Mouse (Mus musculus) liver, embryonic 12.5 days (tissue): ENCODE data around the gene Cwc22. TPM values are rescaled to one million over a fixed set of nuclear protein-coding genes. Genes with fewer than 3 reads are reported as not detected.
"Not testable (repeated sequence)": the region's sequence is repeated elsewhere in the genome, so short reads cannot be mapped to it uniquely, and the experiment has no call there.

Source experiments
- ATAC-seq: fragments of 200-750 bp; cut with Nextera tagmentation; 2 replicates; pipeline ENCODE4 v1.8.0; 2017; ENCODE audit warnings: moderate number of reproducible peaks, mild to moderate bottlenecking, moderate library complexity
- H3K27ac ChIP-seq: fragments of 300-500 bp; sonication (generic); 2 replicates; pipeline ENCODE4 v1.5.1; 2016; ENCODE audit warnings: mild to moderate bottlenecking
- H3K27me3 ChIP-seq: fragments of 300-500 bp; sonication (generic); replicated peaks from 2 replicates; pipeline ENCODE4 v1.6.1; 2016; ENCODE audit warnings: mild to moderate bottlenecking, moderate library complexity
- H3K36me3 ChIP-seq: fragments of 300-500 bp; sonication (generic); 2 replicates; pipeline ENCODE4 v1.6.1; 2016; ENCODE audit warnings: mild to moderate bottlenecking, moderate library complexity
- H3K4me1 ChIP-seq: fragments of 300-500 bp; sonication (generic); 2 replicates; pipeline ENCODE4 v1.6.1; 2016
- H3K4me2 ChIP-seq: fragments of 300-500 bp; sonication (generic); 2 replicates; pipeline ENCODE4 v1.6.1; 2016; ENCODE audit warnings: mild to moderate bottlenecking, moderate library complexity
- H3K4me3 ChIP-seq: fragments of 300-500 bp; sonication (generic); 2 replicates; pipeline ENCODE4 v1.5.1; 2016; ENCODE audit warnings: mild to moderate bottlenecking, moderate library complexity
- H3K9ac ChIP-seq: fragments of 300-500 bp; sonication (generic); 2 replicates; pipeline ENCODE4 v1.6.1; 2016; ENCODE audit warnings: mild to moderate bottlenecking, moderate library complexity
- H3K9me3 ChIP-seq: fragments of 300-500 bp; sonication (generic); replicated peaks from 2 replicates; pipeline ENCODE4 v1.6.1; 2016; ENCODE audit warnings: mild to moderate bottlenecking, moderate library complexity
- WGBS: fragments of 180-500 bp; shearing (Covaris S2); methylation state at CpG from one replicate; pipeline ENCODE4 v1.1.7; 2016; ENCODE audit not compliant: insufficient replicate concordance; 5-methylcytosine and 5-hydroxymethylcytosine counted together
- polyA plus RNA-seq: library from polyadenylated mRNA; unstranded; fragments of >200 nt; fragmentation: Nextera tagmentation; extraction: Ambion mirVana; gene quantifications from 2 replicates; pipeline ENCODE4 v1.2.1, GENCODE M21; 2016

Gene Cwc22
- polyA plus RNA-seq, 1 experiment from 2014 or later = 26.8 TPM

DNA sequence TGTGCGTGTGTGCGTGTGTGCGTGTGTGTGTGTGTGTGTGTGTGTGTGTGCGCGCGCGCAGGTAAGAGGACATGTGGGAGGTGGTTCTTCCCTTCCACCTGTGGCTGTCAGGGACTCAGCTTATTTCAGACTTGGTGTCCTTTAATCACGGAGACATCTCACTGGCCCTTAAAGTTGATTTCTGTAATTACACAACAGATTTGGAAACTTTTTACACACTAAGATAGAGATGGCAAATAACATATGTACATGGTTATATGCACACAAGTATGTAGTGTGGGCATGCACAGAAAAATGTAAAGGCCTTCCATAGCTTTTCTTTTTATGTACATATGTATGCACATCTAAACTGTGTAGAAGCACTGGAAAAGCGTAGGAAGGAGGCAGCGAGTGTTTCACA is 41.7 kb downstream of the Cwc22 start:
- ATAC-seq = no peak
- H3K9me3 ChIP-seq = no peaks in the 10 kb centered on the region
- no peak overlapping the region for H3K27ac ChIP-seq
- WGBS = 88% methylated on average over 10 of the region's 10 CpGs
- H3K4me3 ChIP-seq = no peak overlapping the region
- H3K36me3 ChIP-seq = peaks cover 77% of the 10 kb centered on the region
- H3K4me2 ChIP-seq = no peak overlapping the region
- no peaks in the 10 kb centered on the region for H3K27me3 ChIP-seq
- H3K4me1 ChIP-seq = no peaks in the 10 kb centered on the region
- no peak overlapping the region for H3K9ac ChIP-seq

DNA sequence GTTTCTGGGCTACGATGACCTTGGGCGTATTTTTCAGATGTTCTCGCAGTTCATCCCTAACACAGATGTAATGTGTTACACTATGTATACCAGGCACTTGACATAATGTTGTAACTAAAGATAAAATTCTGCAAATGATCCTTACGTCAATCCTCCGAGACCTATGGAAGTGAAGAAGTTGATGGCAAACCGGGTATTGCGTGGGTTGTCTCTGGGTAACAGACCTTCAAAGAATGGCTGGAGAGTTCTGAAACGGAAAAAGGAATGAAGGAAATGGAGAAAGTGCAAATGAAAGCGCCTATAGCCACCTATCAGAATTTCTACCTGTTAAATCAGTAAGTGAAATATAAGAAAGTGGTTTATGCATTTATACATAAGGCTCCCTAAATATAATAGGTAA is 42.2 kb downstream of the Cwc22 start:
- Histone ChIP-seq H3K9ac (no peak overlapping the region), H3K4me2 (no peak overlapping the region), H3K4me3 (no peak overlapping the region), H3K4me1 (no peaks in the 10 kb centered on the region), H3K27me3 (no peaks in the 10 kb centered on the region), H3K36me3 (peaks cover 78% of the 10 kb centered on the region), H3K9me3 (no peaks in the 10 kb centered on the region), H3K27ac (no peak overlapping the region)
- ATAC-seq = no peak
- 90% methylated on average over 9 of the region's 9 CpGs for WGBS

DNA sequence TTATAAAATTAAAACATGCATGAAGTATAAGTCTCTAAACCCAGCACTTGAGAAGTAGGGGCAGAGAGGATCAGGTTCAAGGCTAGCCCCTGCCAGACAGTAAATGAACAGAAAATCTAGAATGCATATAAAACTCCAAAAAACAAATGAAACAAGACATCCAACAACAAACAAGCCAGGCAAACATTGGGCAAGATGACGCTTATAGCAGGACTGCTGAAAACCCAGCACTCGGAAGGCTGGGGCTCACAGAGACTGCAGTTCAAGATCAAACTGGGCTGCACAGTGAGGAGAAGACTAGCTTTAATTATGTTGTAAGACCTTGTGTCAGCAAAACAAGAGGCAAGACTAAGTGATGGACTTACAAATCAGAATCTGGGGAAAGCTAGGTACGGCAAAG is 43.1 kb downstream of the Cwc22 start:
- Histone ChIP-seq H3K27me3 (no peaks in the 10 kb centered on the region), H3K4me2 (no peak overlapping the region), H3K4me1 (no peaks in the 10 kb centered on the region), H3K36me3 (peaks cover 87% of the 10 kb centered on the region), H3K9ac (no peak overlapping the region), H3K4me3 (no peak overlapping the region), H3K9me3 (no peaks in the 10 kb centered on the region), H3K27ac (no peak overlapping the region)
- WGBS = 93% methylated on average over 3 of the region's 3 CpGs
- no peak for ATAC-seq

DNA sequence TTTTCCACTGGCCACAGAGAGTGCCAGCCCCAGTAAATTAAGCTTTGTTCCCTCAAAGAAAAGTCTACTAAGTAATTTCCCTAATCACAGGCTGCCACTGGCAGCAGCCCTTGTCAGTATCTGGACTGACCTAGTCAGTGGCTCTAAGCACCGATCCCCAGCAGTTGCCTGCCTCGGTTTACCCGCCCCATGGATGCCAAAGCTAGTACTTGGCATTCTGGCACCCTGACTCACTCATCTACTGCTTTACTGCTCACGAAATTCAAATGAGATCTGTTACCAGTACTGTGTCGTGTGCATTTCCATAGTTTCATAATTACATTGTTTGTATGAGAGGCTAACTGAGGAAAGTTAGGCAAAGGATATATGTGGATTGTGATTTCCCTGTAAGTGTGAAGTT is 44.9 kb downstream of the Cwc22 start:
- WGBS = 87% methylated on average over 5 of the region's 5 CpGs

DNA sequence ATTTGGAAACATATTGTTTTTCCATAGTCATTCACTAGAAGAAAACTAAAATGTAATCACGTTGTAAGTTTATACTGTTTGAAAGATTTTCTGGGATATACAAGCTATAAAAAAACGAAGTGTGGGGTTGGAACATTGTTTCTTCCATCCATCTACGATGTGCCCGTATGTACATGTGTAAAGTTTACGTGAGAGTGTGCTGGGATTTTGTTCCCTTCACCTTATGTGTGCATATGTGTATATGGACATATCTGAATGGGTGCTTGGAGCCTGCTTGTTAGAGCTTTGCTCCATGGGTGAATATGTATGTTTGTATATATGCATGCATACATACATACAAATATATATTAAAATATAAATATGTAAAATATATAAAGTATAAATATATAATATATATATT is 45.4 kb downstream of the Cwc22 start:
- no peaks in the 10 kb centered on the region for H3K4me1 ChIP-seq
- H3K27me3 ChIP-seq = no peaks in the 10 kb centered on the region
- no peak for ATAC-seq
- H3K9ac ChIP-seq = no peak overlapping the region
- no peak overlapping the region for H3K4me3 ChIP-seq
- no peak overlapping the region for H3K4me2 ChIP-seq
- H3K36me3 ChIP-seq = peaks cover 93% of the 10 kb centered on the region
- no peak overlapping the region for H3K27ac ChIP-seq
- 88% methylated on average over 5 of the region's 5 CpGs for WGBS
- no peaks in the 10 kb centered on the region for H3K9me3 ChIP-seq

More for the DNA sequence above, 44.9 kb downstream of the Cwc22 start:
- Histone ChIP-seq H3K4me1 (no peaks in the 10 kb centered on the region), H3K36me3 (peaks cover 92% of the 10 kb centered on the region), H3K27ac (no peak overlapping the region), H3K4me3 (no peak overlapping the region), H3K4me2 (no peak overlapping the region), H3K9me3 (no peaks in the 10 kb centered on the region), H3K27me3 (no peaks in the 10 kb centered on the region), H3K9ac (no peak overlapping the region)
- ATAC-seq = no peak

DNA sequence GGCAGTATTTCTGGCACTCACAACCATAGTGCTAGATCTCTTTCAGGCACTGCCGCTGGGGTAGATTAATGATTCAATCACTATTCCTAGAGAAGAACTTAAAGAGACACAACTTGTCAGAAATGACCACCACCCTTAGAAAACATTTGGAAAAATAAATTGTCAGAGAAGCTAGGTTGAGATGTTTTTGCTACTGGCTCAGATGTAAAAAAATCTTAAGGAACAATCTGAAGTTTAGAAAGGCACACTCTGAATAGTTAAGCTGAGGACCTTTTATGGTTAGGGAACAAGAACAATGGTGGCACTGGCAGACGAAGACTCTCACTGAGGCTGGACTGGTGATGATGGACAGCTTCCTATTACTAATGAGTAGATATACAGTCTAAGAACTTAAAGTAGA is 46.1 kb downstream of the Cwc22 start:
- peaks cover 90% of the 10 kb centered on the region for H3K36me3 ChIP-seq
- H3K4me2 ChIP-seq = no peak overlapping the region
- H3K9me3 ChIP-seq = no peaks in the 10 kb centered on the region
- H3K27ac ChIP-seq = no peak overlapping the region
- no peak overlapping the region for H3K9ac ChIP-seq
- WGBS = 80% methylated on average over 2 of the region's 2 CpGs
- no peaks in the 10 kb centered on the region for H3K27me3 ChIP-seq
- no peak overlapping the region for H3K4me3 ChIP-seq
- ATAC-seq = no peak
- H3K4me1 ChIP-seq = no peaks in the 10 kb centered on the region

DNA sequence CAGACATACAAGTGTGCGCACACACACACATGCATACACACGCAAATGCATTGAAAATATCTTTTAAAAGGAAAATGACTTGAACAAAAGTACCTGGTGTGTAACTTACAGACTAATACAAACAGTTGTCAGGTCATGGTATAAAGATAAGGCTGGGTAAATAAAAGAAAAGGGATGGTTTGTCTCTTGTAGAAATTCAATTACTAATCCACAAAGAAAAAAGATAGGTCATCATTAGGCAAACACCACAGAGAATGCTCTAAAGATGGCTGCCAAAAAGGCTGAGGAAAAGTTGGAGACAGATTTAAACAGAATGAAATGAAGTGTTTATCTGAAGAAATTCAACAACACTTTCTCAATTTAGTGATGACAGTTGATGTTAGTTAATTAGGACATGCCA is 47.7 kb downstream of the Cwc22 start:
- H3K27ac ChIP-seq = no peak overlapping the region
- 92% methylated on average over 2 of the region's 2 CpGs for WGBS
- H3K4me2 ChIP-seq = no peak overlapping the region
- H3K36me3 ChIP-seq = peaks cover 90% of the 10 kb centered on the region
- no peak overlapping the region for H3K4me3 ChIP-seq
- no peak for ATAC-seq
- no peak overlapping the region for H3K9ac ChIP-seq
- H3K9me3 ChIP-seq = no peaks in the 10 kb centered on the region
- H3K27me3 ChIP-seq = no peaks in the 10 kb centered on the region
- H3K4me1 ChIP-seq = no peaks in the 10 kb centered on the region

DNA sequence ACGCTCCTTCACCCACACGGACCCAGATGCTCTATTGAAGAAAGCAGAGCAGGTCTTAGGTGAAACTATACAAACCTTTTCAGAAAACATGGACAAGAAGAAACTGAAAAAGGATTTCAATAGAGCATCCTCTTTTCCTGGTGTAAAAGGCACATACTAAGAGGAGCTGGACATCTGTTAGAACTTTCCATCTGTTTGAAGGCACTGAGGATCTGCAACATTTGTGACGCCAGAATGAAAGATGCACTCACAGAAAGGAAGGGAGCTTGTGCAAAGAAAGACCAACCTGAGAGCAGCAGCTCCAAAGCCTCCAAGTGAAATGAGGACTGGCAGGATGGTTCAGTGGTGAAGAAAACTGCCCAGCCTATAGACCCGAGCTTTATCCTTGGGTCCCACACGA is 48.2 kb downstream of the Cwc22 start:
- WGBS = 79% methylated on average over 5 of the region's 5 CpGs
- peaks cover 90% of the 10 kb centered on the region for H3K36me3 ChIP-seq

DNA sequence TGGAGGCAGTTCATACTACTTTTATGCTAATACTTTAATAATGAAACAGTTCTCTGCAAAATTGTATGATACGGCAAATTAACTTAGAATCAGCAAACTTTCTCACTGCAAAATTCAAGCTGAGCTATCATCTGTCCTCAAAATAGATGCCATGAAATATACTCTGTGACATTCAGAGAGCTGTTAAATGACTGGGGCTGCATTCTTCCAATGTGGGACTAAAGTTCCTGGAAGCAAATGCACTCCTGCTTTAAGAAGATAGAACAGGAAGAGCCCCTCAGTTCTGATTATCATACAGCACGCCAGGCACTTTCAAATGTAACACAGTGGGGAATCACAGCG is 48.6 kb downstream of the Cwc22 start:
- peaks cover 90% of the 10 kb centered on the region for H3K36me3 ChIP-seq

More for the DNA sequence above, 48.2 kb downstream of the Cwc22 start:
- Histone ChIP-seq H3K4me3 (no peak overlapping the region), H3K4me2 (no peak overlapping the region), H3K9me3 (no peaks in the 10 kb centered on the region), H3K27me3 (no peaks in the 10 kb centered on the region), H3K4me1 (no peaks in the 10 kb centered on the region), H3K9ac (no peak overlapping the region), H3K27ac (no peak overlapping the region)
- ATAC-seq = no peak

DNA sequence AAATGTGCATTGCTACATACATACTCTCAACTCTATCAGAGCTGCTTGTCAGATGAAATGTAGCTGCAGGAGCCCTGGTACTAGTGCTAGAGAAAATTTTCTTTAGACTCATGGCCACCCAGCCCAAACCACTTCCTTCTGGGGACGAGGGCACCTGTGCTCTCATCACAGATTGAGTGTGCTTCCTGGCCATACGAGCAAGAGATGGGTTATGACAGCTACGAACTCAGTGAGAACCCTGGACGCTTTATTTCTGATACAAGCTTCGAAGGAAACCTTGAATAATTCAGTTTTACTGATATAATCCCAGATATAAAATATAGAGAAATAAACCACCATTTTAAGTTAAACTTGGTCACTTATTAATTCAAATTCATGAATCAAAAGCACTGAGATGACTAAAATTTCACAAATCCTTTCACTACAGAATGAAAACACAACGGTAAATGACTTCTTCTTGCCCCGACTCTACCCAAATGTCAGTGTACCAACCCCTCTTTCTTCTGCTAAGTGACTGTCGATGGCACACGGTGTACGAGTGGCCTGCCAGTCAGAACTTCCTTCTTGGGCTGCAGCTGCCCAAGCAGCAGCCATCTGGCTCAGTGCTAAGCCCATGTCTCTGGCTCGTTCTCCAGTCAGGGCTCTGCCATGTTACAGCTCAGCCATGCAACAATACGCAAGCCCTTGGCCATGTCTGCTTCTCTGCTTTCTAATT is 49.2 kb downstream of the Cwc22 start:
- no peak for ATAC-seq
- H3K4me1 ChIP-seq = no peaks in the 10 kb centered on the region
- 83% methylated on average over 12 of the region's 12 CpGs for WGBS
- H3K36me3 ChIP-seq = peaks cover 87% of the 10 kb centered on the region
- H3K27ac ChIP-seq = no peak overlapping the region
- H3K9ac ChIP-seq = no peak overlapping the region
- H3K4me2 ChIP-seq = no peak overlapping the region
- no peaks in the 10 kb centered on the region for H3K9me3 ChIP-seq
- H3K27me3 ChIP-seq = no peaks in the 10 kb centered on the region
- no peak overlapping the region for H3K4me3 ChIP-seq

More for the DNA sequence above, 48.6 kb downstream of the Cwc22 start:
- H3K9ac ChIP-seq = no peak overlapping the region
- H3K4me2 ChIP-seq = no peak overlapping the region
- no peaks in the 10 kb centered on the region for H3K27me3 ChIP-seq
- no peaks in the 10 kb centered on the region for H3K4me1 ChIP-seq
- no peak overlapping the region for H3K4me3 ChIP-seq
- H3K27ac ChIP-seq = no peak overlapping the region
- no peak for ATAC-seq
- WGBS = 78% methylated on average over 3 of the region's 3 CpGs
- no peaks in the 10 kb centered on the region for H3K9me3 ChIP-seq

DNA sequence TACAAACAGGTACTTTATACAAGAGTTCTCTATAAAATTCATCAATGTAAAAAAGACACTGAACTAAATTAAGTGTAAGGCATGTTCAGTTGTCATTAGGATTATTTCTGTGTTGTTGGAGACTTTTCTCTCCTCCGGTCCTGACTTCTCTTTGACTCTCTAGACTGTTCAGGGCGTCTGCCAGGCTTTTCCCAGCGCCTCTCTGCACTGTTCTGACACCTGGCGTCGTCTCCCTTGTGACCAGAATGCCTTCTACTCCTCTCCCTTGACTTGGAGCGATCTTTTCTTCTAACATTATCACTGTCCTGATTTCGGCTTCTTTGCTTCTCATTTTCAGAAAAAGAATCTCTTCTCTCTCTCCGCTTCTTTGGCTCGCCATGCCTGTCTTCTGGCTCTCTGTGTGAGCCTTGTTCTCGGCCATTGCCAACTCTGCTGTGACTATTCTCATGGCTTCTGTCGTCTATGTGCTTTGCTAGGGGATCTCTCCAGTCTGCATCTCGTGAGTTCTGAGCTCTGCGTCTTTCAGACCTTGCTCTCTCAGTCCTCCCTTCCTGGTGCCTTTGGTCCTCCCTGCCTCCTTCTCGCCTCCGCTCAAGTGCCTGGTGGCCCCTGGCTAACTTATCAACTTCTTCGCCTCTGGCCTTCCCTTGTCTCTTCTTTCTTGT is 50.1 kb downstream of the Cwc22 start:
- H3K4me3 ChIP-seq, H3K4me1 ChIP-seq, ATAC-seq, H3K27me3 ChIP-seq, H3K4me2 ChIP-seq, H3K9ac ChIP-seq, H3K27ac ChIP-seq, H3K9me3 ChIP-seq: not testable (repeated sequence)
- WGBS = 86% methylated on average over 16 of the region's 16 CpGs
- H3K36me3 ChIP-seq = peaks cover 80% of the 10 kb centered on the region

DNA sequence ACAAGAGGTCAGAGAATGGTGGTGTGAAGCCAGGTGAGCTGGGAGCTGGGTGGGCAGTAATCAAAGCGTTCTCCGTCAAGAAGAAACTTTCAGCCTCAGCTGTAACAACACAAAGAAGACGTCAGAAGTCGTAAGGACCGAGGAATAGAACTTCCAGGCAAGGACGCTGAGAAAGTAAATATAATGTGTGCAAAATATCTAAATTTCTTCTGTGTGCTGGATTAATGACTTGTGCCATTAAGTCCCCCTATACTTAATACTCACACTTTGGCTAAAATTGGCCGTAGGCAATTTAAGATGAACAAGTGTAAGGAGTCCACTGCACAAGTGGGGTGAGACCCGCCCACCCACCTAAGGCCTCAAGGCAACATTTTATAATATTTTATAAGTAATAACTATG is 51.3 kb downstream of the Cwc22 start:
- no peaks in the 10 kb centered on the region for H3K27me3 ChIP-seq
- no peak overlapping the region for H3K27ac ChIP-seq
- WGBS = 91% methylated on average over 8 of the region's 8 CpGs
- H3K4me1 ChIP-seq = no peaks in the 10 kb centered on the region
- H3K9ac ChIP-seq = no peak overlapping the region
- H3K36me3 ChIP-seq = peaks cover 72% of the 10 kb centered on the region
- H3K4me2 ChIP-seq = no peak overlapping the region
- no peak overlapping the region for H3K4me3 ChIP-seq
- no peak for ATAC-seq
- no peaks in the 10 kb centered on the region for H3K9me3 ChIP-seq

DNA sequence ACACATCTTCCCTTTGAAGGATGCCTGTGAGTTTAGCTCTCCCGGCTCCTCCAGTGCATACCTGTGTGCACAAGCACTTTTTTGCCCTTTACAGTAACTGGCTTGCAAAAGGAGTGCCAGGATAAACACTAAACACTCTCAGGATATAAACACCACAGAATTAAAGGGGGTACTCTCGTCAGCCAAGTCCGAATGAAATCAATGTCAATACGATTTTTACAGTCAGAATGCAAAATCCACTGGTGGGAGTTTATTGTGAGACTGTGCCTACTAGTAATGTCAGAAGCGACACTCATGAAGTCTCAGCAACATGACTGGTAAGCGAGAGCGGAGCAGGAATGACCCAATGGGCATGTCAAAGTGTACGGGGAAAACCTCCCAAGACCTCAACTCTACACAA is 52.7 kb downstream of the Cwc22 start:
- no peaks in the 10 kb centered on the region for H3K27me3 ChIP-seq
- WGBS = 87% methylated on average over 8 of the region's 8 CpGs
- no peak for ATAC-seq
- H3K4me3 ChIP-seq = no peak overlapping the region
- no peak overlapping the region for H3K4me2 ChIP-seq
- H3K9ac ChIP-seq = no peak overlapping the region
- no peak overlapping the region for H3K27ac ChIP-seq
- no peaks in the 10 kb centered on the region for H3K4me1 ChIP-seq
- H3K9me3 ChIP-seq = no peaks in the 10 kb centered on the region
- peaks cover 58% of the 10 kb centered on the region for H3K36me3 ChIP-seq
